Mouse (Mus musculus) small intestine, adult 2 months (tissue): ENCODE measurements at regions not wholly inside any gene's neighbourhood (a gene's known extent, or its start where the extent isn't known, plus 50 kb on each side); places are given as distances from the start of the nearest gene placed in this dataset.

Experiments
- H3K27ac ChIP-seq: fragments of 200-500 bp; 2 replicates; pipeline ENCODE4 v1.5.1; 2012; ENCODE audit warnings: low read depth, low read length, control low read depth, inconsistent platforms; ENCODE audit not compliant: insufficient read depth
- H3K27me3 ChIP-seq: fragments of 200-500 bp; 2 replicates; pipeline ENCODE4 v1.6.1; 2012; ENCODE audit warnings: mild to moderate bottlenecking, moderate library complexity, low read length, inconsistent platforms; ENCODE audit not compliant: control insufficient read depth, insufficient read depth
- H3K36me3 ChIP-seq: fragments of 200-500 bp; 2 replicates; pipeline ENCODE4 v1.6.1; 2012; ENCODE audit warnings: mild to moderate bottlenecking, low read length, control low read depth, inconsistent platforms; ENCODE audit not compliant: control insufficient read depth, insufficient read depth
- H3K4me1 ChIP-seq: fragments of 200-500 bp; 2 replicates; pipeline ENCODE4 v1.6.1; 2012; ENCODE audit warnings: low read length, inconsistent platforms, mixed read lengths; ENCODE audit not compliant: control insufficient read depth, insufficient read depth, insufficient read length
- H3K4me3 ChIP-seq: fragments of 200-500 bp; 2 replicates; pipeline ENCODE4 v1.5.1; 2012; ENCODE audit warnings: low read depth, mild to moderate bottlenecking, control low read depth, inconsistent platforms, low read length, moderate library complexity
- CTCF ChIP-seq: fragments of 200-500 bp; IDR thresholded peaks from 2 replicates; pipeline ENCODE4 v1.5.1; 2012; ENCODE audit warnings: low read depth, mild to moderate bottlenecking, control low read depth, inconsistent platforms, low read length, moderate library complexity, mixed read lengths; ENCODE audit not compliant: insufficient replicate concordance, insufficient read length; ENCODE audit errors: extremely low read depth
- POLR2A ChIP-seq: fragments of 200-500 bp; IDR thresholded peaks from 2 replicates; pipeline ENCODE4 v1.6.1; 2012; ENCODE audit warnings: low read depth, mild to moderate bottlenecking, control low read depth, inconsistent platforms, low read length, moderate library complexity
- WGBS: fragments of 180-500 bp; shearing (Covaris S2); methylation state at CpG from one replicate; pipeline ENCODE4 v1.1.7; 2018; 5-methylcytosine and 5-hydroxymethylcytosine counted together

DNA sequence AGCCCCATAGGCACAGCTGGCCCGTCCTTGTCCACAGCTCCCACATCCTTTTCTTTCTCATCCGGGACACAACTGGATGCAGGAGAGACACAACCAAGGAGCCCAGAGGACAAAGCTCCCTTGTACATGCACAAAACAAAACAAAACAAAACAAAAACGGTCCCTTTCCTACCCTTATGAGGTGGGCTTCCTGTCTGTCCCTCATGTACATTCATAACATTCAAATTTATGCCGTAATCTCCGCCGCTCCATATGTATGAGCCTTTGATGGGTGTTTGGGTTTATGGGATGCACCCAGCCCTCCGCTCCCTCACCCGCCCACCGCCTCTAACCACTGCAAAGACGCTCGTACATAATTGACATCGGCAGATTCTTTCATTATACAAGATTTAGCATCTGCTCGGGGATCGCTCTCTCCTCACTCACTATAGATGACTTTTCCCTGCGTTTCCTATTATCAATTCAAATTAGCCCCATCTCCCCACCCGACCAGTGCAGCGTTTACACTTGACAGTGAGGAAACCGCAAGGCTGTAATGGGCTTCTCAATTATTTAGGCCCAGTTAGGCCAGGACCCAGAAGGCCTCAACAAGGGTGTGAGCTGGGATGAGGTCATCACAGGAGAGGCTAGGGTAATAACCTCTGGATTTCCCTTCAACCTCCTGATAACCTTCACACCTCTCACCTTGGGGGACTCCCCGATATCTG lies 51.5 kb upstream of the Btrc start:
- Histone ChIP-seq H3K4me3 (no peak overlapping the region), H3K36me3 (no peaks in the 10 kb centered on the region), H3K27ac (no peak overlapping the region), H3K27me3 (no peaks in the 10 kb centered on the region), H3K4me1 (peaks cover 2% of the 10 kb centered on the region)
- 79% methylated on average over 19 of the region's 19 CpGs for WGBS
- TF ChIP-seq POLR2A (no peak), CTCF (no peak)

DNA sequence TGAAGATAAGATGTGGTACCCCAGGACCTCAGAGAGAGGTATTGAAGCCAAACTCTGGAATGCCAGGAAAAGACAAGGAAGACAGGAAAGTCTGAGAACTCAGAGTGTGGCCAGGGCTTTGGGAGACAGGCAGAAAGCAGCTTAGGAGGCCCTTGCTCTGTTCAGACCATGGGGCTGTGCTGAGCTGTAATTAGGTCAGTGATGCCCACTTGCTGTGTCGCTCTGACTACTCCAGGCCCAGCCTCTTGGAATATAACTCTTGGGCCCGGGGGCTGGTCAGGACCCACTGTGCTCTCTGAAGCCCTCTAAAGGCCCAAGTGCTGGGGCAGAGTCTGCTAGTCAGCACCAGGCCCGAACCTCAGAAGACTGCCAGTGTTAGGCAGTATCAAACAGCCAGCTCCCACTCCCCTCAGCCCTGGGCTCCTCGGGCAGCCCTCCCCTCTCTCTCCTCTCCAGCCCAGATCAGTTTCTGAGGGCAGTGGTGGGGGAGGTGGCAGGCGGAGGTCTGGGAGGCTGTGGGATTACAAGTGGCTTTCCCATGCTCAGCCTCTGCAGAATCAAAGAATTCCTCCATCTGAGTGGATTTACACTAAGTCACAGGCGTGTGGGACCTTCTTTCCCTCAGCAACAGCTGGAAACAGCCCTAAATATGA lies 50.7 kb upstream of the Btrc start:
- H3K4me1 ChIP-seq: peaks cover 2% of the 10 kb centered on the region
- TF ChIP-seq CTCF: no peak
- TF ChIP-seq POLR2A: no peak
- H3K4me3 ChIP-seq: no peak overlapping the region
- no peaks in the 10 kb centered on the region; the same call in 1 of the 2 replicates for H3K27me3 ChIP-seq
- WGBS: 52% methylated on average over 6 of the region's 6 CpGs
- H3K36me3 ChIP-seq: no peaks in the 10 kb centered on the region
- H3K27ac ChIP-seq: no peak overlapping the region
